Mouse (Mus musculus): ENCODE data around the gene Pola1.

GRCm38 (mm10) chrX:93275689-93276088, 356.3 kb downstream of the Pola1 start:
- TF ChIP-seq MYOD1 (IDR thresholded peaks at IDR 0.05; ENCODE audit: control insufficient read depth, insufficient read length, low read depth), result no peak
- no peak for TF ChIP-seq MAX (IDR thresholded peaks at IDR 0.05)
- TF ChIP-seq CTCF (IDR thresholded peaks at IDR 0.05; ENCODE audit: control insufficient read depth, insufficient read depth, insufficient read length), result no peak
- TF ChIP-seq FOSL1 (IDR thresholded peaks at IDR 0.05; ENCODE audit: insufficient read depth, low read length, poor library complexity, severe bottlenecking), result no peak
